Mouse (Mus musculus): ENCODE results near the gene Nup35. TPM values are rescaled to one million over a fixed set of nuclear protein-coding genes. Genes with fewer than 3 reads are reported as not detected.

Gene Nup35
- polyA plus RNA-seq, 1 experiment from 2014 or later: 58.1 TPM

DNA sequence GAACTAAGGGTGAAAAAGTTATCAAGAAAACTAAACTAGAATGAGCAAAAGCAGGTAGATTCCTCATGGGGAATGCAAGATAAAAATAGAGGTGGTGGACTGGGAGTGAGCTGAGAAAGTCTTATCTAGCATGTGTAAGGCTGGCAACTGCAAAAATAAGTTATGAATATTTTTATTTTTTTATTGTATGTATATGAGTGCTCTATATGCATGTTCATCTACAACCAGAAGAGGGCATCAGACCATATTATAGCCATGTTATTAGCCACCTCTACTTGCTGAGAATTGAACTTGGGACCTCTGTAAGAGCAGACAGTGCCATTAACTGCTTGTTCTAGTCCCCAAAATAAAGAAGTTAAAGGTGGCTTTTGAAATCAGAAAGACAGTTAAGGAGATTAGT is 44.4 kb downstream of the Nup35 start:
- ATAC-seq (ENCODE audit: low FRiP score): no peak
- Histone ChIP-seq H3K4me3 (replicated peaks) (no peak overlapping the region), H3K9ac (no peak overlapping the region), H3K27ac (no peak overlapping the region), H3K9me3 (no peaks in the 10 kb centered on the region), H3K27me3 (no peaks in the 10 kb centered on the region), H3K4me1 (no peaks in the 10 kb centered on the region), H3K4me2 (no peak overlapping the region), H3K36me3 (replicated peaks) (peaks cover 22% of the 10 kb centered on the region)

DNA sequence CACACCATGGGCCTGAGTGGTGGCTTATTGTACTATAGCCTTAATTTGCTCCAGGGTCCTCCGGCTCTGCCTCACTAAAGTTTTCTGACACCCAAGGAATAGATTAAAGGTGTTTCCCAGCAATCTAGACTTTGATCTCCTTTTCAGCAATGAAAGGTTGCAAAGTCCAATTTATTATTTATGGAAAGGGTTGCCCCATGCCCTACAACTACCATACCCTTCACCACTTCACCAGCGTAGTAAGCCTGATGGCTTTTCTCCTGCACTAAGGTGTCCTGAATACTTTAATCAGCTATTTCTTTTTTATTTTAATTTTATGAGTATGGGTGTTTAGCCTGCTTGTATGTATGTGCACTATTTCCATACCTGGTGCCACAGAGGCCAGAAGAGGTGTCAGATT is 45.6 kb downstream of the Nup35 start:
- Histone ChIP-seq H3K4me3 (replicated peaks) (no peak overlapping the region), H3K9ac (no peak overlapping the region), H3K4me2 (no peak overlapping the region), H3K36me3 (replicated peaks) (peaks cover 16% of the 10 kb centered on the region), H3K9me3 (no peaks in the 10 kb centered on the region), H3K4me1 (no peaks in the 10 kb centered on the region), H3K27me3 (no peaks in the 10 kb centered on the region), H3K27ac (no peak overlapping the region)
- no peak for ATAC-seq (ENCODE audit: low FRiP score)
- 94% methylated on average over 2 of the region's 2 CpGs for WGBS

DNA sequence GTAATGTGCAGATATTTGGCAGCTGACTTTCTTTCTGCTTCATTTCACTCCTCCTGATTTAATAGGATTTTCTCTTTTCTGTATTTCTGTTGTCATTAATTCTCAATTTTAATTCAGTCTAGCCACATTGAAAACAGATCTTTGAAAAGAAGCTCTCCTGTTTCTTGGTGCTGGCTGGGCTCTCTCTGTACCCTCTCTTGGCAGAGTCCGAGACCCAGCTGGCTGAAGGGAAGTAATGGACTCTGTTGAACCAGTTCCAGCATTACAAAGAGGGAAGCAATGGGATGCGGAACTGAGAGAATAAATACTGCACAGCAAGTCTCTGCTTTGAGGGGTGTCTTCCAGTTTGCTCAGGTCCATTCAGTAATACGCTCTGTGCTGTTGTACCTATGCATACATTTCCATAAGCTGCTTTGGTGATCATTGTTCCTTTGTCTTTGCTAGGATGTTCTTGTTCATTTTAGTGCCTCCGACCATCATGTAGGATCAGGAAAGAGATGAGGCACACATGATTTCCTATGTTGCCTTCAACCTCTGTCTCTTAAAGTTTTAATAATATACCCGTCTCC is 50.4 kb downstream of the Nup35 start:
- Histone ChIP-seq H3K27me3 (no peaks in the 10 kb centered on the region), H3K36me3 (replicated peaks) (peaks cover 16% of the 10 kb centered on the region), H3K27ac (no peak overlapping the region), H3K4me3 (replicated peaks) (no peak overlapping the region), H3K4me2 (no peak overlapping the region), H3K9me3 (no peaks in the 10 kb centered on the region), H3K4me1 (no peaks in the 10 kb centered on the region), H3K9ac (no peak overlapping the region)
- WGBS: 81% methylated on average over 5 of the region's 5 CpGs
- ATAC-seq (ENCODE audit: low FRiP score): 0 out of 2 replicates have a peak, but pooled peaks have one; percentile 14

DNA sequence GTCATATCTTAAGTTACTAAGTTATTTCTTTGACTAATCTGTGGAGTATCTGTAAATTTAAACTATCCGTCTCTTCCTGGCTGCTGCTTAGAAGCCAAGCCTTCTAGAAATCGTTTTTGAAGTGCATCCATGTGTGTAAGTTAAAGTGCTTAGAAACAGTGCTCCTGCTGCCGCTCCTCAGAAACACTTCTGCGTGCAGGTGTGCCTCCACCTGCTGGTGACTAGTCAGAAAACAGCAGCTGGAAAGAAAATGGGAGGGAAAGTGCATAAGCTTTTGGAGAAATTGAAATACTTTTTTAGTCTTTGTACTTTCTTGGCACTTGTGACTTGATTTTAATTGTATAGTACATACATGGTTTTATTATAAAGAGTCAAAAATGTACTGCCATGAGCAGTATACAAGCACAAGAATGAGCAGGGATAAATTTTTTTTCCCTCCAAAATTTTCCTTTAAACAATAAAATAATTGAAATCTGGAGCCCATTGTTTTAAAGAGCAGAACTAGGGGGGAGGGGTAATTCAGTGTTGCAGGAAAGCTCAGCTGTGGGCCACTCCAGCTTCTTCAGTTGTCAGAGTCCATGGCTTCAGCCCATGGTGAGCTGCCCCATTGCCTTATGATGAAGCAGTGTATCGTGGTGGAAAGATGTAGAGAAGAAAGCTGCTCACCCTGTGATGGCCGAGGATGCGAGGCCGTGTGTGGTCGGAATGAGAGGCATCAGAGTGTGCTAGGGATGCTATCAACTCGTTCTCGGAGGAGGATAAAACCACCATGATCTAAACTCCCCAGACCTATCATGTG is 53.0 kb downstream of the Nup35 start:
- WGBS: 72% methylated on average over 11 of the region's 11 CpGs

DNA sequence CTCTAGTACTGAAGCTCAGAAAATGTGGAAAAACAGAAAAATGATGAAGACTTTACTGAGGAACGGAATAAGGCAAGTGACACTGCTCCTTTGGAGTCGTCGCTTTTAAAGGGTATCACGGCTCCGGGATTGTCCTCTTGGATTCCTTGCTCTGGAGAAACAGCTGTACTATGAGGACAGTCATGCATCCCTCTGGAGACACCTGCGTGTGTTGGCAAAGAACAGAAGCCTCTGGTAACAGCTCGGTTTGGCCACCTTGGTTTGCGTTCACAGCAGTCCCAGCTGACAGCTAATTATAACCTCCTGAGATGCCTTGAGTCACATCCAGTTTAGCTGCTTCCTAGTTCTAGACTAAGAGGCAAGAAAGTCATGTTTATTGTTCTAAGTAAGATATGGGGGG is 61.8 kb downstream of the Nup35 start:
- Histone ChIP-seq H3K27me3 (no peaks in the 10 kb centered on the region), H3K9me3 (no peaks in the 10 kb centered on the region), H3K27ac (no peak overlapping the region), H3K9ac (no peak overlapping the region), H3K4me3 (replicated peaks) (no peak overlapping the region), H3K36me3 (replicated peaks) (no peaks in the 10 kb centered on the region), H3K4me2 (no peak overlapping the region), H3K4me1 (no peaks in the 10 kb centered on the region)
- ATAC-seq (ENCODE audit: low FRiP score): no peak
- 92% methylated on average over 8 of the region's 8 CpGs for WGBS

More for the DNA sequence above, 53.0 kb downstream of the Nup35 start:
- peaks cover 11% of the 10 kb centered on the region for H3K36me3 ChIP-seq (replicated peaks)
- H3K9me3 ChIP-seq: no peaks in the 10 kb centered on the region
- no peak for ATAC-seq (ENCODE audit: low FRiP score)
- no peak overlapping the region for H3K4me3 ChIP-seq (replicated peaks)
- H3K9ac ChIP-seq: no peak overlapping the region
- H3K4me1 ChIP-seq: no peaks in the 10 kb centered on the region
- no peaks in the 10 kb centered on the region for H3K27me3 ChIP-seq
- no peak overlapping the region for H3K27ac ChIP-seq
- no peak overlapping the region for H3K4me2 ChIP-seq

DNA sequence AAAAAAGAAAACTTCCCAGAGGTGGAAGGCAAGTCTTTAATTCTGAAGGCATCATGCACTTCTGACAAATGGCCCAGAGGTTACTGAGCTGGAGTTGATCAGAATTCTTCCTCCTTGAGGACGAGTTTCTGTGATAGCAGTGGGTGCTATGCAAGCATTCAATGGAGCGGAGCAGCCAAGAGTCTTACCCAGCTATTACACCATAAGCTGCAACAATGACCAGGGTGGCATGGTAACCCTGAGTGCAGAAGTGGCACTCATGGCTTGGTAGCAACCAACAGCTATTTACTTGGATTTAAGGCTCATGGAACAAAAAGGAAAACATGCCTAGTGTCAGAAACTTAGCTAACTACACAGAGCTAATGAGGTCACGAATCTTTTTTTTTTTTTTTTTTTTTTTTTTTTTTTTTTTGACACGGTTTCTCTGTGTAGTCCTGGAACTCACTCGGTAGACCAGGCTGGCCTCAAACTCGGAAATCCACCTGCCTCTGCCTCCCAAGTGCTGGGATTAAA is 66.7 kb downstream of the Nup35 start:
- H3K36me3 ChIP-seq (replicated peaks): no peaks in the 10 kb centered on the region
- H3K27me3 ChIP-seq: no peaks in the 10 kb centered on the region
- no peak overlapping the region for H3K4me3 ChIP-seq (replicated peaks)
- H3K9me3 ChIP-seq: no peaks in the 10 kb centered on the region
- H3K9ac ChIP-seq: no peak overlapping the region
- H3K4me1 ChIP-seq: no peaks in the 10 kb centered on the region
- 87% methylated on average over 6 of the region's 6 CpGs for WGBS
- H3K4me2 ChIP-seq: no peak overlapping the region
- no peak overlapping the region for H3K27ac ChIP-seq
- ATAC-seq (ENCODE audit: low FRiP score): no peak

DNA sequence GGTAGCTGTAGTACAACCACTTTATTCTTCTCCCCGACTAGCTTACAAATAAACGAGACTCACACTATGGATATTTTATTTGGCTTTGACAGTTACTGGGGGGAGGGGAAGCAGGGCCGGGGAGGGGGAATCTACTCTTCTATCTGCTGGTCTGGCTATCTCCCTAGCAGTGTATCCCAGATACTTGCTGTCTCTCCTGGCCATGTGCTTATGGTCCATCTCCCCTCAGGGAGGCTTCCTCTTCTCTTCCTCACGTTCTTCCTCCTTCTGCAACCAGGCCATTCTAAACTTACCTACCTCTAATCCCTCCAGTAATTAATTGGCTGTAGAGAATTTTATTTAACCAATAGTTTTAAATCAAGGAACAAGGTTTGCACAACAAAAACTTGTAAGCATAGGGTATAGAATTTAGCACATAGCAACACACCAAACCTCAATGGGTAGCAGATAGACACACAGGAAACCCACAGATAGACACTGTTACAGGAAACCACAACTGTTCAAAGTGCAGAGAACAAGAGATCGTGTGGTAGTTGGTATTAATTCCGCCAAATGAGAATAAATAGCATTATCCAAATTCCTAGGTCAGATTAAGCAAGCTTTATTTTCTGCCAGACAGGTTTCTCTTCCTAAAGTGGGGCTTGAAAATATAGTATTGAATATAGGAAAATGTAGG is 67.5 kb downstream of the Nup35 start:
- no peak overlapping the region for H3K9ac ChIP-seq
- no peaks in the 10 kb centered on the region for H3K36me3 ChIP-seq (replicated peaks)
- no peaks in the 10 kb centered on the region for H3K9me3 ChIP-seq
- no peaks in the 10 kb centered on the region for H3K4me1 ChIP-seq
- H3K4me3 ChIP-seq (replicated peaks): no peak overlapping the region
- 81% methylated on average over 6 of the region's 6 CpGs for whole genome bisulfite sequencing
- H3K27ac ChIP-seq: no peak overlapping the region
- H3K4me2 ChIP-seq: no peak overlapping the region
- ATAC-seq (ENCODE audit: low FRiP score): no peak
- no peaks in the 10 kb centered on the region for H3K27me3 ChIP-seq

DNA sequence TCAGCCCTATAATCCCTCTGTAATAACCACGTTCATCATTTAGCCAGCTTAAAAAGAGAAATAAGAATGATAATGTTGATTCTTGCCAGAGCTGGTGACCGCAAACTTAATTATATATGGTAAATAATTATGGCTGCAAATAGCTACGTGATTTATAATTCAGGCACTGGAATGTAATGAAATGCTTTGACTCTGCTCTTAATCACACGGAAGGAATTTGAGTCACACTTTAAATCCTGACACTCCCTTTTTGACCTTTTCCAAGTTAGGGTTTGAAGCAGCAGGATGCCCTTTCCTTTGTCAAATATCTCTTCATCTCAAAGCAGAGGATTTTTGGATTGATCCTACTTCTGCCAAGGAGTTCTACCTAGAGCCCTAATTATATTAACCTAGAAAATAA is 71.2 kb downstream of the Nup35 start:
- H3K9ac ChIP-seq: no peak overlapping the region
- no peak overlapping the region for H3K27ac ChIP-seq
- 20% methylated on average over 4 of the region's 4 CpGs for WGBS
- H3K4me3 ChIP-seq (replicated peaks): no peak overlapping the region
- H3K4me2 ChIP-seq: no peak overlapping the region
- no peaks in the 10 kb centered on the region for H3K4me1 ChIP-seq
- no peak for ATAC-seq (ENCODE audit: low FRiP score)
- no peaks in the 10 kb centered on the region for H3K27me3 ChIP-seq
- H3K36me3 ChIP-seq (replicated peaks): no peaks in the 10 kb centered on the region
- no peaks in the 10 kb centered on the region for H3K9me3 ChIP-seq

DNA sequence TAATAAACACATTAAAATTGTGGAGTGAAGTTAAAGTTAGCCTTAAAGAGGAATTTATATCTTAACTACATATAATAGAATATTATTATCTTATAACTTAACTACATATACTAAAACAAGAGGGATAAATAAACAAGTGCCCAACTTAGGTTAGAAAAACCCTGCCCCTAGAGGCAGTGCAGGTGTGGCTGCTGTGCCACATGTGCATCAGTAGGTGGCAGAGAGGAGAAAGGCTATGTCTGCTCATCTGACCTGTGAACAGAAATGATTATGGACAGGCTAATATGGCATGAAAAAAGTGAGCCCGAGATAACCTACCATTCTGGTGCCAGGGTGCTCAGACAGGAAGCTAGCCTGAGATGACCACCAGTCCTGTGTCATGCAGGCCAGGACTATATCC is 90.4 kb downstream of the Nup35 start:
- Histone ChIP-seq H3K27ac (no peak overlapping the region), H3K9ac (no peak overlapping the region), H3K36me3 (replicated peaks) (no peaks in the 10 kb centered on the region), H3K9me3 (no peaks in the 10 kb centered on the region), H3K4me1 (no peaks in the 10 kb centered on the region), H3K4me3 (replicated peaks) (no peak overlapping the region), H3K27me3 (no peaks in the 10 kb centered on the region), H3K4me2 (no peak overlapping the region)
- WGBS: 78% methylated on average over 1 of the region's 1 CpGs
- ATAC-seq (ENCODE audit: low FRiP score): no peak

MicroRNAs encoded within 50 kb of the gene (microRNA counts, 519-probe panel; counts per million panel counts)
- not detected for microRNA mmu-miR-684

Small RNAs within 50 kb of the gene (microRNA-seq; reads per million reads assigned to microRNA genes)
- not detected for gene Mir684-1

Other genes starting within 250 kb of the Nup35 start
- gene Frzb, start 169.6 kb upstream of the Nup35 start, polyA plus RNA-seq (2016; fragmentation: Nextera tagmentation; extraction: Ambion mirVana): 8.8 and 11.5 TPM in 2 replicates
- gene Nckap1, start 35.9 kb upstream of the Nup35 start, polyA plus RNA-seq (2016; fragmentation: Nextera tagmentation; extraction: Ambion mirVana): 94.5 and 97.9 TPM in 2 replicates
- 18.2 and 18.5 TPM in 2 replicates for gene Dusp19, start 191 bp upstream of the Nup35 start, polyA plus RNA-seq (2016; fragmentation: Nextera tagmentation; extraction: Ambion mirVana)

Measured in forebrain, embryonic 12.5 days (tissue).